Mouse (Mus musculus) myocyte (in vitro differentiated cells): ENCODE results near the gene Larp6.

ENCODE experiments used
- E2F4 ChIP-seq: IDR thresholded peaks from one replicate; pipeline ENCODE4 v1.6.1; 2011; ENCODE audit warnings: mild to moderate bottlenecking, control low read depth, moderate library complexity; ENCODE audit not compliant: insufficient read depth
- POLR2A ChIP-seq: IDR thresholded peaks from one replicate; pipeline ENCODE4 v1.6.1; 2011; ENCODE audit warnings: low read depth, mild to moderate bottlenecking, control low read depth, moderate library complexity; ENCODE audit not compliant: insufficient read length
- SRF ChIP-seq: IDR thresholded peaks from one replicate; pipeline ENCODE4 v1.6.1; 2011; ENCODE audit warnings: low read depth; ENCODE audit not compliant: control insufficient read depth, insufficient read length
- TCF12 ChIP-seq: IDR thresholded peaks from one replicate; pipeline ENCODE4 v1.6.1; 2011; ENCODE audit warnings: mild to moderate bottlenecking, control low read depth; ENCODE audit not compliant: poor library complexity, insufficient read depth, severe bottlenecking

DNA sequence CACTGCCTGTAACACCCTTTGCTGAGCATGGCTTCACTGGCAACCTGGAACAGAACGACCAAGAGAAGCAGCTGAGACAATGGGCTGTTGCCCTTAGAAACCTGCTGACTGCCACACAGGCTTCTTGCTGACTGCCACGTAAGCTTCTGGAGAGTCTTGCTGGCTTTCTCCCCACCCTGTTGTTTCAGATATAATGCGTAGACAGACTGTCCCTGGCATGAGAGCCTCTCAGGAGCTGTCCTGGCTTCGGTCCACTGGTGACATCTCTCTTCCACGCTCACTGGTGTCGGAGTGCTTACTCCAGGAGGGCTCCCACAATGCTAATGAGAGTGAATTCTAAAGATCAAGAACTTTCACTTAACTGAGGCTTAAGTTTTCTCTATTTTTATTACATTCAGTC is 43.9 kb upstream of the Larp6 start:
- TF ChIP-seq SRF (no peak), POLR2A (no peak), TCF12 (no peak), E2F4 (no peak)
